Mouse (Mus musculus) E14TG2a.4 (cell line): ENCODE results near the gene Bcar3.

Experiments
- CTCF ChIP-seq: conservative IDR thresholded peaks from 2 replicates; pipeline ENCODE4 v1.5.1; 2014; ENCODE audit warnings: low read length
- NANOG ChIP-seq: IDR thresholded peaks from 2 replicates; pipeline ENCODE4 v1.6.1; 2014; ENCODE audit warnings: borderline replicate concordance, low read length, mixed read lengths

DNA sequence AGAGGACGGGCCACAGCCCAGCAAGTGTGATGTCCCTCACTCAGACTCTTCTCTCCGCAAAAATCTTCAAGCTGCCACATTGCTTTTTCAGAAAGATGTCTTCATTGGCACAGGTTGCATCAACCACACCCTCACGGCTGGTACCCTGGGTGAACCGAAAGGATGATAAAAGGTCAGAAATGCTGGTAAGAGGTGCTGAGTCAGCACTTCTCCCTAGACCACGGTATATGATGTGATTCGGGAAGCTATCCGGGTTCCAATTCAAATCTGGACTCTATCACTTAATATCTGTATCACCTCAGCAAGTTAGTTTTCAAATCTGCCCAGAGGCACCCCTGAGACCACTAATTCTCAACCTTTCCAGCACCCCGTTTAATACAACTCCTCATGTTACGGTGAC, 66.0 kb downstream of the Bcar3 start:
- TF ChIP-seq CTCF: no peak
- TF ChIP-seq NANOG: no peak
